Mouse (Mus musculus) embryonic fibroblast, embryonic 13.5 days (primary cell): ENCODE results near the gene Tmem52b.

Experiments used
- CTCF ChIP-seq: IDR thresholded peaks from 2 replicates; pipeline ENCODE4 v1.5.1; 2011; ENCODE audit warnings: mild to moderate bottlenecking, control low read depth, low read length, moderate library complexity, borderline replicate concordance; ENCODE audit not compliant: insufficient read depth
- POLR2A ChIP-seq: IDR thresholded peaks from 2 replicates; pipeline ENCODE4 v1.6.1; 2011; ENCODE audit warnings: low read depth, mild to moderate bottlenecking, control low read depth, low read length, moderate library complexity

GRCm38 (mm10) chr6:129515068-129515467 lies 2.7 kb downstream of the Tmem52b start:
- no peak for TF ChIP-seq CTCF
- no peak for TF ChIP-seq POLR2A
